Mouse (Mus musculus): Measurements from ENCODE around the gene Socs2.

DNA sequence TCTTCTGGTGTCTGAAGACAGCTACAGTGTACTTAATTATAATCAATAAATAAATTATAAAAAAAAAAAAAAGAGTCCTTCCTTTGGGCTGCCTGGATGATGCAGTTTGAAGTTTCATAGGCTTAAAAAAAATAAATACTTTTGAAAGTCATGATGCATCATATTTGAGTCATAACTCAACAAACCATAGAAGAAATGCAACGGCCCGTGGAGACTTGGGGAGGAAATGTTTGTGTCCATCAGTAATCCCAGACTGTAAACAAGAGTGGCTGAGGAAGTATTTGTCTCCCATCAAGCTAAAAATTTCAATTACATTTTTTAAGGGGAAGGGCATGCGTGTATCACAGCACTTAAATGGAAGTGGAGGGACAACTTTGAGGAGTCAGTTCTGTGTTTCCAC, 69.2 kb downstream of the Socs2 start:
- TF ChIP-seq CTCF (IDR thresholded peaks at IDR 0.05; ENCODE audit: low read depth) (no peak), EP300 (IDR thresholded peaks at IDR 0.05; ENCODE audit: low read depth) (no peak)
